Mouse (Mus musculus): ENCODE results near the gene Chst4. TPM values are rescaled to one million over a fixed set of nuclear protein-coding genes. Genes with fewer than 3 reads are reported as not detected.

The Chst4 gene
- total and polyA plus RNA-seq, 3 experiments, result 3.2 to 5.7 (median 3.3) TPM

GRCm38 (mm10) chr8:110022081-110022480, 17.5 kb downstream of the Chst4 start:
- Histone ChIP-seq H3K79me2 (replicated peaks; ENCODE audit: control insufficient read depth, insufficient read depth, low read length) (no peaks in the 10 kb centered on the region), H3K36me3 (ENCODE audit: control insufficient read depth, insufficient read depth, low read length) (no peaks in the 10 kb centered on the region), H3K27me3 (ENCODE audit: control insufficient read depth, insufficient read depth, low read length) (no peaks in the 10 kb centered on the region), H3K27ac (no peak overlapping the region), H3K9ac (ENCODE audit: low read depth, low read length) (no peak overlapping the region), H3K4me3 (no peak overlapping the region), H3K4me1 (ENCODE audit: control insufficient read depth, insufficient read depth, low read length) (no peaks in the 10 kb centered on the region)
- TF ChIP-seq EP300 (IDR thresholded peaks at IDR 0.05; ENCODE audit: insufficient read depth, low read depth, low read length), result no peak
- TF ChIP-seq POLR2A (IDR thresholded peaks at IDR 0.05; ENCODE audit: insufficient read depth, low read depth, low read length), result no peak
- TF ChIP-seq CTCF (IDR thresholded peaks at IDR 0.05), result no peak
- intact Hi-C loops (cut with DNase I), result no loop called here
- WGBS, result 53% methylated on average over 6 of the region's 6 CpGs
- no peak for DNase-seq

GRCm38 (mm10) chr8:110010868-110011267, 28.7 kb downstream of the Chst4 start:
- TF ChIP-seq CTCF (IDR thresholded peaks at IDR 0.05), result peak; percentile 78
- no peak for TF ChIP-seq POLR2A (IDR thresholded peaks at IDR 0.05; ENCODE audit: insufficient read depth, low read depth, low read length)
- intact Hi-C loops (cut with DNase I), result loop anchor here (1.0 kb wide), 1 partner anchor 60 kb away; no protein-coding TSS in a partner anchor

GRCm38 (mm10) chr8:110008995-110009446, 30.5 kb downstream of the Chst4 start:
- H3K4me3 ChIP-seq, result no peak overlapping the region
- no peak for DNase-seq
- H3K4me1 ChIP-seq (ENCODE audit: control insufficient read depth, insufficient read depth, low read length), result no peaks in the 10 kb centered on the region
- no peaks in the 10 kb centered on the region for H3K36me3 ChIP-seq (ENCODE audit: control insufficient read depth, insufficient read depth, low read length)
- no peaks in the 10 kb centered on the region for H3K79me2 ChIP-seq (replicated peaks; ENCODE audit: control insufficient read depth, insufficient read depth, low read length)
- no peak overlapping the region for H3K27ac ChIP-seq
- TF ChIP-seq POLR2A (IDR thresholded peaks at IDR 0.05; ENCODE audit: insufficient read depth, low read depth, low read length), result no peak
- no peak for TF ChIP-seq CTCF (IDR thresholded peaks at IDR 0.05)
- no peak for TF ChIP-seq EP300 (IDR thresholded peaks at IDR 0.05; ENCODE audit: insufficient read depth, low read depth, low read length)
- 55% methylated on average over 8 of the region's 8 CpGs for WGBS
- H3K27me3 ChIP-seq (ENCODE audit: control insufficient read depth, insufficient read depth, low read length), result 0 out of 2 replicates have a peak, but pooled peaks cover 1% of the 10 kb centered on the region
- intact Hi-C loops (cut with DNase I), result no loop called here
- H3K9ac ChIP-seq (ENCODE audit: low read depth, low read length), result no peak overlapping the region

More at GRCm38 (mm10) chr8:110010868-110011267, 28.7 kb downstream of the Chst4 start:
- 24% methylated on average over 5 of the region's 5 CpGs for WGBS
- H3K36me3 ChIP-seq (ENCODE audit: control insufficient read depth, insufficient read depth, low read length), result no peaks in the 10 kb centered on the region
- no peak overlapping the region for H3K27ac ChIP-seq
- no peaks in the 10 kb centered on the region for H3K79me2 ChIP-seq (replicated peaks; ENCODE audit: control insufficient read depth, insufficient read depth, low read length)
- H3K9ac ChIP-seq (ENCODE audit: low read depth, low read length), result no peak overlapping the region
- H3K4me1 ChIP-seq (ENCODE audit: control insufficient read depth, insufficient read depth, low read length), result no peaks in the 10 kb centered on the region
- 0 out of 2 replicates have a peak, but pooled peaks cover 1% of the 10 kb centered on the region for H3K27me3 ChIP-seq (ENCODE audit: control insufficient read depth, insufficient read depth, low read length)
- DNase-seq, result peak; percentile 14 to 44
- H3K4me3 ChIP-seq, result no peak overlapping the region

- no peak overlapping the region for H3K27ac ChIP-seq
- DNase-seq, result no peak
- intact Hi-C loops (cut with DNase I), result no loop called here
- H3K36me3 ChIP-seq (ENCODE audit: control insufficient read depth, insufficient read depth, low read length), result no peaks in the 10 kb centered on the region
- H3K79me2 ChIP-seq (replicated peaks; ENCODE audit: control insufficient read depth, insufficient read depth, low read length), result no peaks in the 10 kb centered on the region
- 62% methylated on average over 26 of the region's 26 CpGs for WGBS
- H3K4me1 ChIP-seq (ENCODE audit: control insufficient read depth, insufficient read depth, low read length), result no peaks in the 10 kb centered on the region
- no peak overlapping the region for H3K9ac ChIP-seq (ENCODE audit: low read depth, low read length)
- no peak overlapping the region for H3K4me3 ChIP-seq
- TF ChIP-seq CTCF (IDR thresholded peaks at IDR 0.05) (no peak), EP300 (IDR thresholded peaks at IDR 0.05; ENCODE audit: insufficient read depth, low read depth, low read length) (no peak), POLR2A (IDR thresholded peaks at IDR 0.05; ENCODE audit: insufficient read depth, low read depth, low read length) (no peak)
- 0 out of 2 replicates have a peak, but pooled peaks cover 1% of the 10 kb centered on the region for H3K27me3 ChIP-seq (ENCODE audit: control insufficient read depth, insufficient read depth, low read length)
Observed at GRCm38 (mm10) chr8:110008228-110008994, 31.1 kb downstream of the Chst4 start.

- 66% methylated on average over 17 of the region's 17 CpGs for WGBS
- H3K79me2 ChIP-seq (replicated peaks; ENCODE audit: control insufficient read depth, insufficient read depth, low read length), result no peaks in the 10 kb centered on the region
- H3K36me3 ChIP-seq (ENCODE audit: control insufficient read depth, insufficient read depth, low read length), result no peaks in the 10 kb centered on the region
- no peak for DNase-seq
- H3K9ac ChIP-seq (ENCODE audit: low read depth, low read length), result no peak overlapping the region
- intact Hi-C loops (cut with DNase I), result no loop called here
- H3K27ac ChIP-seq, result no peak overlapping the region
- H3K4me3 ChIP-seq, result no peak overlapping the region
- TF ChIP-seq POLR2A (IDR thresholded peaks at IDR 0.05; ENCODE audit: insufficient read depth, low read depth, low read length), result no peak
- no peak for TF ChIP-seq EP300 (IDR thresholded peaks at IDR 0.05; ENCODE audit: insufficient read depth, low read depth, low read length)
- no peaks in the 10 kb centered on the region for H3K4me1 ChIP-seq (ENCODE audit: control insufficient read depth, insufficient read depth, low read length)
- H3K27me3 ChIP-seq (ENCODE audit: control insufficient read depth, insufficient read depth, low read length), result 0 out of 2 replicates have a peak, but pooled peaks cover 1% of the 10 kb centered on the region
Observed at GRCm38 (mm10) chr8:110006312-110007023, 33.1 kb downstream of the Chst4 start.

- DNase-seq, result no peak
- Histone ChIP-seq H3K4me3 (no peak overlapping the region), H3K9ac (ENCODE audit: low read depth, low read length) (no peak overlapping the region), H3K79me2 (replicated peaks; ENCODE audit: control insufficient read depth, insufficient read depth, low read length) (no peaks in the 10 kb centered on the region), H3K27me3 (ENCODE audit: control insufficient read depth, insufficient read depth, low read length) (0 out of 2 replicates have a peak, but pooled peaks cover 1% of the 10 kb centered on the region), H3K4me1 (ENCODE audit: control insufficient read depth, insufficient read depth, low read length) (no peaks in the 10 kb centered on the region), H3K27ac (no peak overlapping the region), H3K36me3 (ENCODE audit: control insufficient read depth, insufficient read depth, low read length) (no peaks in the 10 kb centered on the region)
- 69% methylated on average over 5 of the region's 5 CpGs for WGBS
- intact Hi-C loops (cut with DNase I), result no loop called here
- no peak for TF ChIP-seq CTCF (IDR thresholded peaks at IDR 0.05)
- no peak for TF ChIP-seq EP300 (IDR thresholded peaks at IDR 0.05; ENCODE audit: insufficient read depth, low read depth, low read length)
- TF ChIP-seq POLR2A (IDR thresholded peaks at IDR 0.05; ENCODE audit: insufficient read depth, low read depth, low read length), result no peak
Observed at GRCm38 (mm10) chr8:110004300-110004699, 35.2 kb downstream of the Chst4 start.

All from heart, adult 2 months (tissue).